Mouse (Mus musculus) lung, postnatal 4 days (tissue): ENCODE results near the gene Sdsl.

Experiments
- DNase-seq, 2 experiments: peaks; one replicate each; pipeline ENCODE4 v3.0.0; 2021

Sdsl gene

DNA sequence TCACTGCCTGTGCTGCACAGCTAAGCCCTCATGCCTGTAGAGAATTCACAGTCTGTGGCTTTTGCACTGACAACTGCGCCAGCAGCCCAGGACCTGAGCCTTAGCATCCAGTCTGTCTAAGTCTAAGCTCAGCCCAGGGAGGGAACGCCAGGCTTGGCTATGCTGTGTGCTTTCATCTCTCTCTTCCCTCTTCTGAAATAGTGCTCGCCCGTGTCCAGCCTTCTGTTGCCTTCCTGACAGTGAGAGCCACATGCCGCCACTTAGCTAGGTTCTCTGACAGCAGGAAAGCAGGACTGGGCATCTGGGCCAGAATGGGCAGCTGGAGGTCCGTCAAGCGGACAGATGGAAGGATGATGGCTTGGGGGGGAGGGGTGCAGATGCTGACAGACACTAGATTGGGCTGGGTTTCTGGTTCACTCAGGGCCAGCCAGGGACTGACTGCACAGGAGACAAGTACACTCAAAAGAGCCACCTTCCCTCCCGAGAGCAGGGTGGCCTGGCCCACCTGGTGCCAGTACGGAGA, 21.3 kb upstream of the Sdsl start:
- DNase-seq, result no peak

DNA sequence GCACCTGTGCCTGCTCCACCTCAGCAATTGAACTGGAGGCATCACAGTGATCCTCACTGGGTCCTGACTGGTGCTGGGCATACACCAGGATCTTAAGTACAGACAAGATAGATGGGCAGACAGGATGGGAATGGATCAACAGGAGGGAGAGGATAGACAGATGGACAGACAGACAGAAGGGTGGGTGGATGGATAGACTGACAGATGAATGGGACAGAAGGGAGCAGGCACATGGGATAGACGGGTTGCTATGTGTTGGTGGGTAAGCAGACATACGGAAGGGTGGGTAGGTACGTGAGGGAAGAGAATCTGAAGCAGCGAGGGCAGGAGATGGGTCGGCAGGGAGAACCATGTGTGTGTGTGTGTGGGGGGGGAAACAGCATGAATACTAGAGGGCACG, 20.8 kb upstream of the Sdsl start:
- DNase-seq, result no peak

DNA sequence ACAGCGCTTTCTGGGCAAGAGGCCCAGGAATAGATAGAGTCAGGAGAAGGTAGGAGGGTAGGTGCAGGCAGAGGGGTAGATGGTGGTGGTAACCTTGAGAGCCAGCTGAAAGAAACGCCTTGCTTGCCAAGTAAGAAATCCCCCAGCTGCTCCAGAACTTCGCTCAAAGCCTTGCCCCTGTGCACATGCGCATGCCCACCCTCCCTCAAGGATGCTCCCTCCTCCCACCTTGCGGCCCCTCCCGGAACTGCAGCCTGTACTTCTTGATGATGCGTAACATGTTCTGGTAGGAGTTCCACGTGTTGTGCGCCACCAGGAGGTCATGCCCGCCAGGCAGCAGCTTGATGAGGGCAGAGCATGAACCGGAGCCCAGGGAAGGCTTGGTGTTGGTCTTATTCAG, 19.8 kb upstream of the Sdsl start:
- no peak for DNase-seq

DNA sequence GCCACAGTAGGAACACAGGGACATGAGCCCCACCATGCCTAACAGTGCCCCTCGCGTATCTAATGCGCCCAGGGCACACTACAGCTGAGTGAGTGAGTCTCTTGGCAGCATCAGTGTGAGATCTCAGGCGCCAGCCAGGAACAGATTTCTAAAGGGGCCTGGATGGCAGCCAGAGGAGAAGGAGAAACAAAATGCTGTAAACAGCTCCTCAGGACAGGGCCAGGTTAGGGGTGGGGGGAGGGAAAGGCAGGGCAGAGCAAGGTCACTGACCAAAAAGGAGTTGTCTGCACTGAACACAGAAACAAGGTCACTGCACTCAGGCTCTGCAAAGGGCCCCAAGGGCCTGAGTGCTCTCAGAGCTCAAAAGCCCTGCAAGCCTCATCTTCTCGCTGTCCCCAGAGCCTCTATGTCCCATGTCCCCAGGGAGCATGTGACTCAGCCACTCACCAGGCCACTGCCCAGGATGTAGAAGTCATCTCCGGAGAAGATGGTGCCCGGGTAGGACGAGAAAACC, 18.1 kb upstream of the Sdsl start:
- no peak for DNase-seq

DNA sequence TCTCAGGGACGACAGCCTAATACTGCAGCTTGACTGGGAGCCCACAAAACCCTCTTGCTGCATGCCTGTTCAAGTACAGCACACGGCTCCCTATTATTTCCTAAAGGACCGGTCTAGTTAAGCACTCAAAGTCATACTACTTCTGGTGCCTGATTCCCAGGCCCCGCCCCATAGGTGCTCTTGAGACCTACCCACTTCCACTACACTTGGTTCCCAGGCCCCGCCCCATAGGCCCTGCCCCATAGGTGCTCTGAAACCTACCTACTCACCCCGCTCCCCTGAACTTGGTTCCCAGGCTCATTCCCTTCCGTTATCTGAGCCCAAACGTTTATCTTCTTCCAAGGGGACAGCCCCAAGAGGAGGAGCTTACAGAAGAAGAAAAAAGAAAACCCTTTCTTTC, 15.2 kb upstream of the Sdsl start:
- no peak for DNase-seq

DNA sequence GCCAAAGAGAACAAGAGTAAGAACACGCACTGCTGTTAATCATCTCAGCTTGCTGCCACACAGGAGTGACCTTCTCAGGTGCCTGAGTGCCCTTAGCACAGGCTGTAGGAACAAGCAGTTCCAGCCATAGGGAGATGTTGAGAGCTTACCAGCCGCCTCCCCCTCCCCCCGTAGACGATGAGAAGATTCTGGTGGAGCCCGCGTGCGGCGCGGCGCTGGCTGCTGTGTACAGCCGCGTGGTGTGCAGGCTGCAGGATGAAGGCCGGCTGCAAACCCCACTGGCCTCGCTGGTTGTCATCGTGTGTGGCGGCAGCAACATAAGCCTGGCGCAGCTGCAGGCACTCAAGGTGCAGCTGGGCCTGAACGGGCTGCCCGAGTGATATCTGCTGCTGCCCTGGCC, 10.8 kb upstream of the Sdsl start:
- no peak for DNase-seq

DNA sequence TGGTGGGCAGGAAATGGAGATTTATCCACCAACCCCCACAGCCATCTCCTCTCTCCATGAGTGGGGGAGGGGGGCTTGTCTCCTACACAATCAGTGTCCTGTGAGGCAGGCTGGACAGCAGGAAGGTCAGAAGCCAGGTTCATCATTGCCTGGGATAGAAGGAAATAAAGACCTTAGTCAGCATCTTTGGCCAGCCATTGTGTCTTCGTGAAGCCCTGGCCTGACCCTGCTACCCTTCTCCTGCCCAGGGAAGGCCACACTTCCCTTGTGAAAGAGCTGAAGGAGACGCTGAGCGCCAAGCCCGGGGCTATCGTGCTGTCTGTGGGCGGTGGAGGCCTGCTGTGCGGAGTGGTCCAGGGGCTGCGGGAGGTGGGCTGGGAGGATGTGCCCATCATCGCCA, 8.6 kb upstream of the Sdsl start:
- DNase-seq, result no peak

DNA sequence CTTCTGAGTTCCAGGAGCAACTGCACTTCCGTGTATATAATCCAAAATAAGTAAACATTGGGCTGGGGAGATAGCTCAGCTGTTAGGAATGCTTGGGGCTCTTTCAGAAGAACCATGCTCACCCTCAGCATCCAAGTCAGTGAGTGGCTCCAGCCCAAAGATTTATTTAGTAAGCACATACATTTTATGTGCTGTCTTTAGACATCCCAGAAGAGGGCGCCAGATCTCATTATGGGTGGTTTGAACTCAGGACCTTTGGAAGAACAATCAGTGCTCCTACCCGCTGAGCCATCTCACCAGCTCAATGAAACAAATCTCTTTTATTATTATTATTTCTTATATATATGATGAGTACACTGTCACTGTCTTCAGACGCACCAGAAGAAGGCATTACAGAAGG, 6.9 kb upstream of the Sdsl start:
- DNase-seq, result no peak

DNA sequence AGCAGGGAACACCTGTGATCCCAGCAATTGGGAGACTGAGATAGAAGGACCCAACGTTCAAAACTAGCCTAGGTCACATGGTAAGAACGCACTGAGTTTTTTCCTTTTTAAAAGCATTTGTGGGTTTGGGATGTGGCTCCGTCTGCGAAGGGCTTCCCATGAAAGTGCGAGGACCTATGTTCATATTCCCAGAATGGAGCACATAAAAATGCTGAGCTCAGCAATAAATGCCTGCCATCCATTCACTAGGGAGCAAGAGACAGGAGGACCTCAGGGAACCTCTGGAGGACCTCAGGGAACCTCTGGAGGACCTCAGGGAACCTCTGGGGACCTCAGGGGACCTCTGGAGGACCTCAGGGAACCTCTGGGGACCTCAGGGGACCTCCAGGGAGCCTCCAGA, 5.4 kb upstream of the Sdsl start:
- no peak for DNase-seq

DNA sequence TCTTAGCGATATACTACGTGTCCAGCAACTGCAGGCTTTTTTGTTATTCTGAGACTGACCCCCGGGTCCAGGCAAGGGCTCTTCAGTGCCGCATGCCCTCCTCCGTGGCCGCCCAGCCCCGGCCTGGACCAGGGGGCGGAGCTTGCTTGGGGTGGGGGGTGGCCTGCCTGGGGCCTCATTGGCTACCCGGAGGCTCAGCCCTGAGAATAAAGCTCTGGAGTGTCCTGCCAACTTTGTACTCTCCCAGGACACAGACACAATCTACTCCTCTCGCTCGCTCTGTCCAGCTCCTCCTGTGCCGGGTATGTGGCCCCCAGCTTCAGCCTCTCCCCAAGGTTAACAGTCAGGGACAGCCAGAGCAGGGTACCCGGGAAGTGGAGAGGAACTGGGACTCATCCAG, 3.7 kb upstream of the Sdsl start, which contains the start of gene Sds:
TSS of gene Sds (plus strand) at position 231 of the 400 bp plus-strand sequence.
- no peak for DNase-seq

DNA sequence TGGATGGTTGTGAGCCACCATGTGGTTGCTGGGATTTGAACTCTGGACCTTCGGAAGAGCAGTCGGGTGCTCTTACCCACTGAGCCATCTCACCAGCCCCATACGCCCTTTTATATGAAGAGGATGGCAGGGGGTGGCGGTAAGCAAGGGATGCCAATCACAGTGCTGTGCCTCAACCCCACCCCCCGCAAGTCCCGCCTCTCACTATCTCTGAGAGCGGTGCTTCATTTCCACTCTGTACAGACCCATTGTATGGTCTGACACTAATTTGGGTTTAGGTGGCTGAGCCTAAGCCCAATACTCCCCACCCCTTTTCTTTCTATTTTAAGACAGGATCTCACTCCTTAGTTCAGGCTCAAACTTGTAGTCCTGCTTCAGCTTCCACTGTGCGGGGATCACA, 3.3 kb upstream of the Sdsl start:
- no peak for DNase-seq

DNA sequence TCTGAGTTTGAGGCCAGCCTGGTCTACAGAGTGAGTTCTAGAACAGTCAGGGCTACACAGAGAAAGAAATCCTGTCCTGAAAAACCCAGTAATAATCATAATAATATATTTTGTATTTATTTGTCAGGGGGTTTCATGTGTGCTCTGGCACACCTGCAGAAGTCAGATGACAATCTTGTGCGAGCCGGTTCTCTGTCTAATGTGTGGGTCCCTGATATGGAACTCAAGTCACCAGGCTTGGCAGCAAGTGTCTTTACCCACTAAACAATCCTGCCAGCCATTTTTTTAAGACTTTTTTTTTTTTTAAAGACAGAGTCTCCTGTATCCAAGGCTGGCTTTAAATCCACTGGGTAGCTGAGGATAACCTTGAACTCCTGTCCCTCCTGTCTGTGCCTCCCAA, 751 bp upstream of the Sdsl start:
- DNase-seq, result no peak

DNA sequence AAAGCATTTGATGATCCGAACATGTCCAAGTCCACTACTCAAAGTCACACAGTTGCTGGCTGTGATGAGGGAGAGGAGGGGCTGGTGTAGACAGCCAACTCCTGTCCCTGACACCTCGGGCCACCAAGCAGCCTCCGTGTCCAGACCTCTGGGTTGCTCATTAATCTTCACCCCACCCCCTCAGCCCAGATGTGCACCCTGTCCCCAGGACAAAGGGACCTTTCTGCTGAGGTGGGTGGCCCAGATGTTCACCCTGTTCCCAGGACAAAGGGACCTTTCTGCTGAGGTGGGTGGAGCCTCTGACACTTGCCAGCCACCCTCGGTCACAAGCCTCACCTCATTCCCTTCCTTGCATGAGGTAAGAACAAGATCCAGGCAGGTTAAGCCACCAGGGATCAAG, 1.1 kb downstream of the Sdsl start:
- no peak for DNase-seq

DNA sequence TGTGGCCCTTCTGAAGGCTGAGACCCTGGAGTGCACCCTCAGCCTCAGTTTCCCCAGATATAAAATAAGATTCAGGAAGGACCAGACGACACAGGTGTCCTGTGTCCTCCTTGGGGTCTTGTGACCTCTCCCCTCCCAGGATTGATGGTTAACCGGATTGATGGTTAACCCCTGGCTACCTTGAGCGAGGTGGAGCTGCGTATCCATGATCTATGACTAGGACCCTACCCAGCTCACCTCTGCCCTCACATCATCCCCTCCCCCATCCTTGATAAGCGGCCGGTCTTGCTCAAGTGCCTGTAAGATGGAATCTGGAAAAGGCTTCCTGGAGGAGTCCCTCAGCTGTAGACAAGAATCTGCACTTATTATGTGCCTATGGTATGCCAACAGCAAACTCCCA, 3.8 kb downstream of the Sdsl start:
- DNase-seq, result no peak

DNA sequence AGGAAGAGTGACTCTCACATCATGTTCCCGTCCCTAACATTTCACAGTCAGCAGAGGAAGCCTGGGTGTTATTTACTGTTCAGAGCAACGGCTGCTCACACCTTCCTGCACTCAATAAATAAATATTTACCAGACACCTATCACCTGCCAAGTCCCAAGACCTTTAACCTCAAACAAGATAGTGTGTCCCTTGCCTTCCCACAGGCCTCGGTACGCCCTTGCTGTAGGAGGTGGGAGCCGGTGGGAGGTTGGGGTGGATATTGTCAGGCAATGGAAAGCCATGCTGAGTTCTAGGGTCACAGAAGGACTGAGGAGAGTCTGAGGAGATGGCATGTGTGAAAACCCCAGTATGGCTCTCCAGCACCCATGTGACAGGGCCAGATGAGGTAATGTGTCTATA, 4.3 kb downstream of the Sdsl start:
- no peak for DNase-seq

DNA sequence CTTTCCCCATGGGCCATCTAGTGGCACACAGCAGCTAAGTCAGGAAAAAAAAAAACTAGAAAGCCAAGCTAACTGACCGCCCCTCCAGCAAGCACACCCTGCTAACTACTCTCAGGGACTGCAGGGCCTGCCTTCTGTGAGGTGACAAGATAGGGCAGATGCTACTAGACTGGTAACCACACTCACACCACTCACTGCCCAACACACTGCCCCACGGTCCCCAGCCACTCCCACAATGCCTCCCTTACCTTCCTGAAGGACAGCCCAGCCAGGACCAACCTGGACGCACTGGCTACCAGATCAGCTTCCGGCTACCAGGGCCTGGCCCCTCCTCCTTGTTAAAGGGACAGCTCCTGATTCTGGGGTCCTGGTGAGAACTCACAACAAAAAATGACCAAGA, 5.6 kb downstream of the Sdsl start:
- no peak for DNase-seq

DNA sequence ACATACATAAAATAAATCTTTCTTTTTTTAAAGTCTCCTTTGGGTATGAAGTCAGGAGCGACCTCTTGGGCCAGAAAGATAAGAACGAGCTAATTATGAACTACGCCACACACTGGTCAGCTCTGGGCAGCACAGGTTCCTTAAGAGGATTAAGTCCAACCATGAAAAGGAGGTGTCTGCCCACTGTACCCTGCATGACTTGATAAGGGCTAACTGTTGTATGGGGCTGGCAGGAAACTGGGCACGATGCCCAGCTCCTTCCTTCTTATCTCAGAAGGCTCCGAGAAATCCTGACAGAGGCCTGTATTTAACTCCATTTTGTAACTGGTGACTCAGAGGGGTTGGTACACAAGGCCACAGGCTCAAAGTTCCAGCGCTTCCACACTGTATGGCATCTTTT, 6.8 kb downstream of the Sdsl start:
- DNase-seq, result peak; percentile 41 to 70

DNA sequence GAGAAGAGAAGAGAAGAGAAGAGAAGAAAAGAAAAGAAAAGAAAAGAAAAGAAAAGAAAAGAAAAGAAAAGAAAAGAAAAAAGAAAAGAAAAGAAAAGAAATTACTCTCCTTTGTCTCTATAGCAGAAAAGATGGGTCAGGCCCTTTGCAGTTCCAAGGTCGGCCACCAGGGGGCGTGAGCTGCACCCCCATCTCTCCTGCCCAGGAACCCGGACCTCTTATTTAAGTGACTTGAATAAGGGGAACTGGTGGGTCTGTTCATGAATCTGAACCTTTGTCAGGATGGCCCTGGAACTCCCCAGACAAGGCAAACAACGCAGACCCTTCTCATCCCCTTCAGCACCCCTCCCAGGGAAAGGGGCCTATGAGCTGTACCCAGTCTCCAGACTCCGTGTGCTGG, 7.5 kb downstream of the Sdsl start:
- DNase-seq, result peak in 1 of 2 experiments; percentile 33

DNA sequence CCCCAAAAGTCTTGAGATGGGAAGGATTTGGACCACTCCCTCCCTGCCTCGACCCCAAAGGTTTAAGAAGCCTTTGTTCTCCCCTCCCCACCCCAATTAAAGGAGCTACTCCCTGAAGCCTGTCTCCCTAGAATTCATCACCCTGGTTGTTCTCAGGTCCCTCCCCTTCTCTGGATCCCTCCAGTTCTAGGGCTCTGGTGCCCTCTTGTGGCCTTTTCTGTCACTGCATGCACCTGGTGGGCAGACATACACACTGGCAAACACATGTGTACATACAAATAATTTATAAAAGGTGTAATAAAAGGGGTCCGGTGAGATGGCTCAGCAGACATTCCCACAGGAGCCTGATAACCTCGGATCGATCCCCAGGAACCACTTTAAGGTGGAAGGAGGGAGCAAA, 8.3 kb downstream of the Sdsl start:
- DNase-seq, result no peak

DNA sequence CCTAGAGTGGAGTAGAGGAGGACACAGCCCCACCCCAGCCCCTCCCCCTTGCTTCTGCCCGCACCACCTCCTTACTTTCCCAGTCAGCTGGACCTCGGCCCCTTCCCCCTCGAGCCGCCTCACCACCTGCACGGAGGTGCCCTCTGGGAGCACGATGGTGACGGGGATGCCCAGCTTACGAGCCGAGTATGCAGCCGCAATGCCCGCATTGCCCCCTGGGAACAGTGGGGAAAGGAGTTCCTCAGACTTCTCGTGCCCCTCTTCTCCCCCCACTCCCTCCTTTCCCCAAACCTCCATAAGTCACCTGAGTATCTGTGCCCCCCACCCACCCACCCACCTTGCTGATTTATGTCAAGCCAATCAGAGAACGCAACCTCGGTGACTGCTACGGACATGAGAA, 10.7 kb downstream of the Sdsl start:
- DNase-seq, result no peak

DNA sequence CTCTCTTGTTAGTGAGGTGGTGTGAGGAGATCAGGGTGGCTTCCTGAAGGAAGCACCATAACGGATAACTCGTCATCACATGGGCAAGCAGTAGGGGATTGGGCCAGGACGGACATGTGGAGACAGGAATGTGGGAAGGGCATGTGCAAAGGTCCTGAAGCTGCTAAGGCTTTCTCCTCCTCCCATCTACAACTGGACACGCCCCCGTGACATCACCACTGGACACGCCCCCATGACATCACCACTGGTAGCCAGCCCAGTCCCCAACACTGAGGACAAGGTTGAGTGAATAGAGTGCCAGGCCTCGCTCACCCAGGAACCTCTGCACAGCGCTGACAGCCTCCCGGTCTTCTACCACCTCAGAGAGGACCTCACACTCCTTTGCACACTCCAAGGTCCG, 13.5 kb downstream of the Sdsl start:
- DNase-seq, result no peak

DNA sequence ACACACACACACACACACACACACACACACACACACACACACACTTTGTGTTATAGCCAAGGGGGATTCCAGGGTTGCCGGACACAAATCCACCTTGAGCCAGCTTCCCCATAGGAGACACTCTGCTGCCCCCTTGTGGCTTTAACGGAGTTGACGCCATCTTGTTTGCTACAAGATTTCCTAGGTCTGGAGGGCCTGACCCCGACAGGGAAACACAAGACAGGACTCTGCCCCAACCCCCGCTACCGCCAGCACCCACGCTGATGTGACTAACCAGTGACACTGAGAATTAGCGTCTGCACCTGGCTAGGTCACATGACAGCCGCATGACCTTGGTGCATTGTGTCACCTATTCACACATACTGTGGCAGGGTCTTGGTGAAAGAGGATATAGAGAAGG, 15.0 kb downstream of the Sdsl start:
- peak in 1 of 2 experiments; percentile 63 for DNase-seq

DNA sequence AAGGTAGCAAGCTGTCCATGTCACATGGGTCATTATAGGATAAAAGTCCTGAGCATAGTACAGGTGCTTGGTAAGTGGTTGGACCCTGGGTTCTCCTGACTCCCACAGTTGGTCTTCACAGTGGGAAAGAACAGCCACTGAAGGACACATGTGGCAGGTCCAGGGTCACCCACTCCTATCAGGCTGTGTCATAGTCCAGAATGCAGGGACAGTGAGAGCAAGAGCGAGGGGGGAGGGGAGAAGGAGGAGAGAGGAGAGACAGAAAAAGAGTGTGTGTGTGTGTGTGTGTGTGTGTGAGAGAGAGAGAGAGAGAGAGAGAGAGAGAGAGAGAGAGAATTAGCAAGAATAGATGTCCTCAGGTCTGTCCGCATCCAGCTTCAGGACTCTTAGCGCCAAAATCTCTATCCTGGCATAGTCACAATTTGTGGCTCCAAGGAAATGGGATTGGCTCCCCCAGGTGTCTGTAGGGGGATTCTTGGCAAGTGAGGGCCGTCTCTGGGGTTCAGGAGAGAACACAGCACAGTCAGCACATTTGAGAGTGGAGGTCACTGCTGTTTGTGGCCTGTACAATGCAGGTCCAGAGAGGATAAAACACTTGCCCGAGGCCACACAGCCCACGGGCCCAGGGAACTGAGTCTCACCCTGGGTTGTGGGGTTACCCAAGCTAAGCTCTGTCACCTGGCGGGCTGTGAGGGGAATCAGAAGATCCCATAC, 15.6 kb downstream of the Sdsl start:
- DNase-seq, result no peak

DNA sequence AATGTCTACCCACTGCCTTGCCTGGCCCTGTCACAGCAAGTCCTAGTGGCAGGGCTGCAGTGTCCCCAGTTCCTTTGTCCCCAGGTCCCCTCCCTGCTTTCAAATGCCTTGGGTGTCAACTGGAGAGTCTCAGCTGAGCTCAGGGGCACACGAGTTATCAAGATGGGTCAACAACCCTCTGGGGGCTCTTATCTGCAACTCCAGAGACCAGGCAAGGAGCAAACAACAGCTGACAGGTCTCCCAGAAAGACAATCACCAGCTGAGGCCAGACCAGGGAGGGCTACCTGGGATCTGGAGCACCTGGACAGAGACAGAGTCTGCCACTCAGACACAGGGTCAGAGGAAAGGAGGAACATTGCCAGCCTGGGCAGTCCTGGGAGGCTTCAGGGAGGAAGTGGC, 16.4 kb downstream of the Sdsl start:
- no peak for DNase-seq

DNA sequence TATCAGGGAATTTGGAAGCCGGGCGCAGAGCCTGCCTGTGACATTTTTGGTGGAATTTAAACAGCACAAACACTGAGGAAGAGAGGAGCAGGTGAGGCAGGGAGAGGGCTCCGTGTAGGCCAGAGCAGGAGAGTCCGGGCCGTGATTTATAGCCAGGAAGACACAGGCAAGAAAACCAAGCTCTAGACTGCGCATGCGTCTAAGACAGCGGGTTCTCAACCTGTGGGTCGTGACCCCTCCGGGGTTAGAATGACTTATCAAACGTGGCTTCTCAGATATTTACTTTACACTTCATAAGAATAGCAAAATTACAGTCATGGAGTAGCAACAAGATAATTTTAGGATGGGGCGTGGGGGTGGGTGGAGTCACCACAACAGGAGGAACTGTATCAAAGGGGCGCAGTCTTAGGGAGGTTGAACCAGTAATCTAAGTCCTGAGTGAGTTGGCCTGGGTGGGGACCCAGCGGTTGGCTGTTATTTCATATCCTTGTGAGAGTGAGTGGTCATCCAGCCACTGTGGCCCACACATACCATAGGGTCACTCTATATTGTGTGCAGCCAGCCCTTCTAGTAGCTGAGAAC, 17.8 kb downstream of the Sdsl start:
- DNase-seq, result no peak
